Mouse (Mus musculus) kidney, adult 2 months (tissue): ENCODE data around the gene Per1. TPM values are rescaled to one million over a fixed set of nuclear protein-coding genes. Genes with fewer than 3 reads are reported as not detected.
A peak's percentile ranks its signal among the peaks of the same experiment; 100 is the strongest.

Source experiments
- DNase-seq: peaks from one replicate; pipeline ENCODE4 v3.0.0; 2021
- H3K27ac ChIP-seq: fragments of 200-500 bp; 2 replicates; pipeline ENCODE4 v1.5.1; 2012; ENCODE audit warnings: low read depth, low read length, control low read depth, inconsistent platforms; ENCODE audit not compliant: insufficient read depth
- H3K27me3 ChIP-seq: fragments of 200-500 bp; replicated peaks from 2 replicates; pipeline ENCODE4 v1.6.1; 2012; ENCODE audit warnings: mild to moderate bottlenecking, moderate library complexity, low read length, inconsistent platforms; ENCODE audit not compliant: control insufficient read depth, insufficient read depth
- H3K36me3 ChIP-seq: fragments of 200-500 bp; 2 replicates; pipeline ENCODE4 v1.6.1; 2012; ENCODE audit warnings: mild to moderate bottlenecking, moderate library complexity, low read length, inconsistent platforms; ENCODE audit not compliant: control insufficient read depth, insufficient read depth
- H3K4me1 ChIP-seq: fragments of 200-500 bp; 2 replicates; pipeline ENCODE4 v1.6.1; 2011; ENCODE audit warnings: low read length; ENCODE audit not compliant: control insufficient read depth, insufficient read depth
- H3K4me3 ChIP-seq: fragments of 200-500 bp; 2 replicates; pipeline ENCODE4 v1.5.1; 2011; ENCODE audit warnings: mild to moderate bottlenecking, low read depth, low read length, control low read depth; ENCODE audit not compliant: insufficient read depth
- CTCF ChIP-seq: fragments of 200-500 bp; conservative IDR thresholded peaks from 2 replicates; pipeline ENCODE4 v1.5.1; 2011; ENCODE audit warnings: low read depth, mild to moderate bottlenecking, control low read depth, low read length, moderate library complexity, mixed read lengths; ENCODE audit not compliant: insufficient read depth, insufficient read length
- POLR2A ChIP-seq: fragments of 200-500 bp; IDR thresholded peaks from one replicate; pipeline ENCODE4 v1.6.1; 2011; ENCODE audit warnings: low read depth, low read length, control low read depth
- WGBS: fragments of 180-500 bp; shearing (Covaris S2); methylation state at CpG from one replicate; pipeline ENCODE4 v1.1.7; 2018; 5-methylcytosine and 5-hydroxymethylcytosine counted together
- polyA plus RNA-seq: library from polyadenylated mRNA; depleted of rRNA; stranded (reverse); fragments of >200 nt; gene quantifications from 2 replicates; pipeline ENCODE4 v1.2.3, GENCODE M21; 2012

The Per1 gene
- polyA plus RNA-seq, 1 experiment: 13.5 TPM

DNA sequence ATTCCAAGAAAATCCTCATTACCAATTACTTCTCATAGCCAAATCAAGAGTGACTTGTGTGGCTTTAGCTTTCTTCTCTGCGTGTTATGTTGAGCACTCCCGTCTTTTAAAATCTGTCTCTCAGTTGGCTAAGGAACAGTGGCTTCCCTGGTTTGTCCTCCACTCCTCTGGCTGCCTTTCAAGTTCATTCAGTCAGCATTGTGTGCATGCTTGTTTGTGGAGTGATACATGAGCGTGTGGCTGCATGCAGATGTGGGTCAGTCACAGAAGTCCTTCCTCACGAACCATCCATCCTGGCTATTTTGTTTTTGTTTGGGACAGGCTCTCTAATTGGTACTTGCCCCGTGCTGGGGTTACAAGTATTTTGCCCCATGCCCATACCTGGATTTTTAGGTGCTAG, 18.4 kb upstream of the Per1 start:
- TF ChIP-seq CTCF: no peak
- TF ChIP-seq POLR2A: no peak
- 72% methylated on average over 5 of the region's 5 CpGs for WGBS
- Histone ChIP-seq H3K4me1 (peaks cover 6% of the 10 kb centered on the region; the same call in 1 of the 2 replicates), H3K36me3 (no peaks in the 10 kb centered on the region), H3K4me3 (no peak overlapping the region), H3K27me3 (no peaks in the 10 kb centered on the region), H3K27ac (no peak overlapping the region)
- no peak for DNase-seq

DNA sequence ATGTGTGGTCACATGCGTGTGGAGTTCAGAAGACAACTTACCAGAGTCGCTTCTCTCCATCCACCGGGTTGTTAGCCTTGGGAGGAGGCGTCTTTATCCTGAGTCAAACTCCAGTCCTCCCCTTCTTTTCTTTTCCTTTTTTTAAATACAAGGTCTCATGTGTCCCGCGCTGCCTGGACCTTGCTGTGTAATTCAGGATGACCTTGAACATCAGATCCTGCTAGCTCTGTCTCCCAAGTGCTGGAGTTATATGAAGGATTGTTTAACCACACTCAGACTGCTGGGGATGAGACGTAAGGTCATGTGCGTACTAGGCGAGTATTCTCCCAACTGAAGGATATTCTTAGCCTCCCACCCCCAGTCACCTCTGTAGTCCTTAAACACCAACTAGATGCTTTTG, 17.7 kb upstream of the Per1 start:
- Histone ChIP-seq H3K36me3 (no peaks in the 10 kb centered on the region), H3K27me3 (no peaks in the 10 kb centered on the region), H3K4me3 (no peak overlapping the region), H3K27ac (no peak overlapping the region), H3K4me1 (peaks cover 3% of the 10 kb centered on the region; the same call in 1 of the 2 replicates)
- 80% methylated on average over 9 of the region's 9 CpGs for WGBS
- DNase-seq: no peak
- TF ChIP-seq POLR2A (no peak), CTCF (no peak)

DNA sequence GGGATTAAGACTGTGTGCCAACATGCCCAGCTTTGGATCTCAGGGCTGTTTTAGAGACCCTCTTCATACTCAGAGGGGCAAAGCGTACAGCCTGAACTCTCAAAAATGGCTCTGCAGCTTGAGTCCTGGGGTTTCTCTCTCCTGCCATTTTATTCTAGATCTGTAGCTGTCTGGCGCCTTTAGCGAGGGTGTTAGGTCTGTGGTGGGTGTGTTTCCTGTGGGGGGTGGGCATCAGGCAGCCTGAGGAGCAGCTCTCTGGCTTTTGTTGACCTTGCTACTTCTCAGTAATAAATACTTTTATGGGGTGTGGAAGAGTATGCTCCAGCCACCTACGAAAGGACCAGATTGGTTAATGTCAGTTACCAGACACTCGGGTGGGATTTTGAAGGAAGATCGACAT, 17.0 kb upstream of the Per1 start:
- DNase-seq: no peak
- TF ChIP-seq POLR2A (no peak), CTCF (no peak)

DNA sequence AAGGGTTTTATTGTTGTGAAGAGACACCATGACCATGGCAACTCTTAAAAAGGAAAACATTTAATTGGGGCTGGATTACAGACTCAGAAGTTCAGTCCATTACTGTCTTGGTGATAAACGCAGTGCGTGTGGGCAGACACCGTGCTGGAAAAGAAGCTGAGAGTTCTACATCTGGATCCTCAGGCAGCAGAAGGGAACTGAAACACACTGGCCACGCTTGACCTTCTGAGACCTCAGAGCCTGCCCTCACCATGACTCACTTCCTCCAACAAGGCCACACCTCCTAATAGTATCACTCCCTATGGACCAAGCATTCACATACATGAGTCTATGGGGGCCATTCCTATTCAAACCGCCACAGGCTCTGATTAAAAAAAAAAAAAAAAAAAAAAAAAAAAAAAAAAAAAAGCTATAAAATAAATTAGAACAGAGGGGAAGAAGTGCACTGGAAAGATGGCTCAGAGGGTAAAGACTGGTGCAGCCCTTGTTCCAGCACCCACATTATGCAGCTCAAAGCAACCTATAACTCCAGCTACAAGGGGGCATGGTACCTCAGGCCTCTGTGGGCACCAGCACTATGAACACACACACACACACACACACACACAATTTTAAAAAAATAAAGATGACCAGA, 16.1 kb upstream of the Per1 start:
- 52% methylated on average over 5 of the region's 5 CpGs for whole genome bisulfite sequencing

More for the DNA sequence above, 17.0 kb upstream of the Per1 start:
- 81% methylated on average over 6 of the region's 6 CpGs for WGBS
- no peaks in the 10 kb centered on the region for H3K36me3 ChIP-seq
- H3K4me1 ChIP-seq: peaks cover 3% of the 10 kb centered on the region; the same call in 1 of the 2 replicates
- no peaks in the 10 kb centered on the region for H3K27me3 ChIP-seq
- H3K4me3 ChIP-seq: no peak overlapping the region
- H3K27ac ChIP-seq: no peak overlapping the region

DNA sequence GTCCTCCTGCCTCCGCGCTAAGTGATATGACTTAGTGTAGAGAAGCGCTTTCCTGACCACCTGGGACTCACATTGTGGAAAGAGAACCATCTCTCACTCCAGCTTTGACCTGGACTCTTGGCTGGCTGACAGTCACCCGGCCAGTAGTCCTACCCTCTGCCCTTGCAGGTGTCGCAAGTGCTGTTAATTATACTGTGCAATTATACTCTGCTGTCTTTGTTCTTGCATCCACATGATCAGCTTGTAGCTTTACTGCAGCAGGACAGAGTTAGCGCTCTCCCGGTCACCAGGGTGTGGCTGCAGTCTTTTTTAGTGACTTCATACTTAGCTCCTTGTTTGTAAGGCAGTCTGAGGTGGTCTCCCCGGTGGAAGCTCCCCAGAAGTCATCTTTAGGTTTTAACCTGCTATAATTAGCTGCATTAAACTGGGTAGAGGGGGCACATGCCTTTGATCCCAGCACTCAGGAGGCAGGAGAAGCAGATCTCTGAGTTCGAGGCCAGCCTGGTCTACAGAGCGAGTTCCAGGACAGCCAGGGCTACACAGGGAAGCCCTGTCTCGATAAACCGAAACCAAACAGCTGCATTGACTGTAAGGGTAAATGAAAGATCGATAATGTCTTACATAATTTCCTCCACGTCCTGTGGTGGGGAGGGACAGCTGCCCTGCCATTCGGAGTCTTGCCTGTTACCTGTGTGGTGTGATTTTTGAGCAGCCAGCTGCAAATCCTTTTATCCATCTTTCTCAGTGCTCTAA, 14.7 kb upstream of the Per1 start:
- H3K4me1 ChIP-seq: no peaks in the 10 kb centered on the region
- no peak for TF ChIP-seq POLR2A
- no peak for TF ChIP-seq CTCF

More for the DNA sequence above, 16.1 kb upstream of the Per1 start:
- Histone ChIP-seq H3K27me3 (no peaks in the 10 kb centered on the region), H3K36me3 (no peaks in the 10 kb centered on the region), H3K27ac (no peak overlapping the region), H3K4me1 (no peaks in the 10 kb centered on the region), H3K4me3 (no peak overlapping the region)
- TF ChIP-seq CTCF (no peak), POLR2A (no peak)
- no peak for DNase-seq

DNA sequence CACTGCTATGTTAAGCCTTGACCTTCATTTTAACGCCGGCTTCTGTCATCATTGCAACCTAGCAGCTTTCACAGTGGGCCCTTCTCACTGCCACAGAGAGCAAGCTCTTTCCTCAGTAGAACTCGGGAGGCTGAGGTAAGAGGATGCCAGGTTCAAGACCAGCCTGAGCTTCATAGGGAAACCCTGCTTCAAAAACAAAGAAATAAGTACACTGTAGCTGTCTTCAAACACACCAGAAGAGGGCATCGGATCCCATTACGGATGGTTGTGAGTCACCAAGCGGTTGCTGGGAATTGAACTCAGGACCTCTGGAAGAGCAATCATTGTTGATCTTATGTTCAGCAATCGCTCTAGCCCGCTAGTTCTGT, 14.2 kb upstream of the Per1 start:
- no peak for DNase-seq
- Histone ChIP-seq H3K36me3 (no peaks in the 10 kb centered on the region), H3K27me3 (no peaks in the 10 kb centered on the region), H3K27ac (no peak overlapping the region), H3K4me3 (no peak overlapping the region), H3K4me1 (no peaks in the 10 kb centered on the region)
- TF ChIP-seq CTCF (no peak), POLR2A (no peak)
- whole genome bisulfite sequencing: 94% methylated on average over 8 of the region's 8 CpGs

More for the DNA sequence above, 14.7 kb upstream of the Per1 start:
- WGBS: 77% methylated on average over 15 of the region's 15 CpGs
- H3K27ac ChIP-seq: no peak overlapping the region
- H3K36me3 ChIP-seq: no peaks in the 10 kb centered on the region
- no peak overlapping the region for H3K4me3 ChIP-seq
- H3K27me3 ChIP-seq: no peaks in the 10 kb centered on the region
- peak; percentile 49 for DNase-seq

DNA sequence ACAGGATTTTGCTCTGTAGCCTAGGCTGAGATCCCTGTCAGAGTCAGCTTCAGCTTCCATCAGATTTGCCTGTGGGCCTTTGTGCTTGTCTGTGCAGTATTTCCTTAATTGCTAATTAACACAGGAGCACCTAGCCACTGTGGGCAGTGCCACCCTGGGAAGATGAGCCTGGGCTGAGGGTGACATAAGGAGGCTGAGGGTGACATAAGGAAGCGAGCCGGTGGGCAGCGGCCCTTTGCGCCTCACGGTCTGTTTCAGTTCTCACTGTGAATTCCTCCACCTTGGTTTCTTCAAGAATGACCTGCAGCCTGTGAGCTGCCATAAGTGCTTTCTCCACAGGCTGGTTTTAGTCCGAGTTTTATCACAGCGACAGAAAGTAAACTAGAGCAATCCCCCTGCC, 13.4 kb upstream of the Per1 start:
- 81% methylated on average over 7 of the region's 7 CpGs for WGBS
- no peaks in the 10 kb centered on the region for H3K27me3 ChIP-seq
- DNase-seq: no peak
- H3K27ac ChIP-seq: no peak overlapping the region
- no peaks in the 10 kb centered on the region for H3K4me1 ChIP-seq
- no peak overlapping the region for H3K4me3 ChIP-seq
- H3K36me3 ChIP-seq: no peaks in the 10 kb centered on the region
- no peak for TF ChIP-seq CTCF
